Mouse (Mus musculus) brown adipose tissue, adult 24 weeks (tissue): ENCODE measurements at regions not wholly inside any gene's neighbourhood (a gene's known extent, or its start where the extent isn't known, plus 50 kb on each side); places are given as distances from the start of the nearest gene placed in this dataset.

Experiments
- H3K27ac ChIP-seq: fragments of 200-500 bp; replicated peaks from 2 replicates; pipeline ENCODE4 v1.5.1; 2012; ENCODE audit warnings: low read depth, mild to moderate bottlenecking, low read length
- H3K4me1 ChIP-seq: fragments of 200-500 bp; 2 replicates; pipeline ENCODE4 v1.6.1; 2012; ENCODE audit warnings: low read length, mixed read lengths; ENCODE audit not compliant: control insufficient read depth, insufficient read depth, insufficient read length
- H3K4me3 ChIP-seq: fragments of 200-500 bp; 2 replicates; pipeline ENCODE4 v1.5.1; 2012; ENCODE audit warnings: low read depth, mild to moderate bottlenecking, low read length, moderate library complexity; ENCODE audit not compliant: insufficient read depth

- Histone ChIP-seq H3K27ac (no peak overlapping the region), H3K4me1 (no peaks in the 10 kb centered on the region), H3K4me3 (no peak overlapping the region)
These were observed 319.5 kb upstream of the Noct start for GRCm38 (mm10) chr3:50904716-50905116.

GRCm38 (mm10) chr3:50905274-50905992 is 318.8 kb upstream of the Noct start:
- Histone ChIP-seq H3K4me3 (no peak overlapping the region), H3K4me1 (no peaks in the 10 kb centered on the region), H3K27ac (no peak overlapping the region)

- Histone ChIP-seq H3K27ac (no peak overlapping the region), H3K4me1 (no peaks in the 10 kb centered on the region), H3K4me3 (peak overlapping the region; percentile 48)
These were observed 318.0 kb upstream of the Noct start for GRCm38 (mm10) chr3:50905993-50906831.

- H3K4me3 ChIP-seq, result no peak overlapping the region
- H3K27ac ChIP-seq, result no peak overlapping the region
- H3K4me1 ChIP-seq, result no peaks in the 10 kb centered on the region
These were observed 311.2 kb upstream of the Noct start for GRCm38 (mm10) chr3:50912980-50913518.

GRCm38 (mm10) chr3:50914866-50915365 is 309.3 kb upstream of the Noct start:
- Histone ChIP-seq H3K4me3 (no peak overlapping the region), H3K4me1 (no peaks in the 10 kb centered on the region), H3K27ac (no peak overlapping the region)

- no peak overlapping the region for H3K27ac ChIP-seq
- H3K4me1 ChIP-seq, result no peaks in the 10 kb centered on the region
- no peak overlapping the region for H3K4me3 ChIP-seq
These were observed 307.9 kb upstream of the Noct start for GRCm38 (mm10) chr3:50916305-50916854.

- Histone ChIP-seq H3K4me1 (no peaks in the 10 kb centered on the region), H3K4me3 (no peak overlapping the region), H3K27ac (no peak overlapping the region)
These were observed 301.9 kb upstream of the Noct start for GRCm38 (mm10) chr3:50922347-50922746.

- H3K4me3 ChIP-seq, result no peak overlapping the region
- H3K27ac ChIP-seq, result no peak overlapping the region
- no peaks in the 10 kb centered on the region for H3K4me1 ChIP-seq
These were observed 301.4 kb upstream of the Noct start for GRCm38 (mm10) chr3:50922832-50923231.

GRCm38 (mm10) chr3:50923327-50923726 is 300.9 kb upstream of the Noct start:
- Histone ChIP-seq H3K27ac (no peak overlapping the region), H3K4me1 (no peaks in the 10 kb centered on the region), H3K4me3 (no peak overlapping the region)

GRCm38 (mm10) chr3:50927318-50927717 is 296.9 kb upstream of the Noct start:
- H3K4me3 ChIP-seq, result no peak overlapping the region

GRCm38 (mm10) chr3:50929013-50929412 is 295.2 kb upstream of the Noct start:
- Histone ChIP-seq H3K4me3 (no peak overlapping the region), H3K27ac (no peak overlapping the region), H3K4me1 (no peaks in the 10 kb centered on the region)

More at GRCm38 (mm10) chr3:50927318-50927717, 296.9 kb upstream of the Noct start:
- H3K4me1 ChIP-seq, result no peaks in the 10 kb centered on the region
- no peak overlapping the region for H3K27ac ChIP-seq

- H3K27ac ChIP-seq, result no peak overlapping the region
- no peaks in the 10 kb centered on the region for H3K4me1 ChIP-seq
- no peak overlapping the region for H3K4me3 ChIP-seq
These were observed 291.7 kb upstream of the Noct start for GRCm38 (mm10) chr3:50932397-50933089.

- H3K4me1 ChIP-seq, result no peaks in the 10 kb centered on the region
- no peak overlapping the region for H3K4me3 ChIP-seq
- H3K27ac ChIP-seq, result no peak overlapping the region
These were observed 291.2 kb upstream of the Noct start for GRCm38 (mm10) chr3:50933090-50933443.

GRCm38 (mm10) chr3:50939602-50940001 is 284.6 kb upstream of the Noct start:
- H3K4me1 ChIP-seq, result no peaks in the 10 kb centered on the region
- H3K4me3 ChIP-seq, result no peak overlapping the region
- H3K27ac ChIP-seq, result no peak overlapping the region

GRCm38 (mm10) chr3:50940656-50941055 is 283.6 kb upstream of the Noct start:
- no peak overlapping the region for H3K4me3 ChIP-seq
- no peaks in the 10 kb centered on the region for H3K4me1 ChIP-seq

More at GRCm38 (mm10) chr3:50940656-50941055, 283.6 kb upstream of the Noct start:
- no peak overlapping the region for H3K27ac ChIP-seq
